ENCODE assay signal across 8 mouse cellular contexts in genomic region chr13:91430867-91431266, GRCm38 (mm10). TPM values are rescaled to one million over a fixed set of nuclear protein-coding genes. Genes with fewer than 3 reads are reported as not detected.
DNase-seq lines count a peak whose midpoint lies in the region; ATAC-seq and TF ChIP-seq lines count a peak whose summit lies in the region.

No protein-coding gene starts in this region.

- no peaks in the 10 kb centered on the region for H3K27me3 ChIP-seq in lung, postnatal 0 days (replicated peaks; ENCODE audit: insufficient read depth, low read length)
- no peaks in the 10 kb centered on the region for H3K27me3 ChIP-seq in intestine, postnatal 0 days (replicated peaks; ENCODE audit: control insufficient read depth, insufficient read depth, low read length)
- no peaks in the 10 kb centered on the region; the same call in 1 of the 2 replicates for H3K27me3 ChIP-seq in small intestine, adult 2 months (ENCODE audit: control insufficient read depth, insufficient read depth, low read length)

- H3K9ac ChIP-seq in lung, postnatal 0 days (replicated peaks; ENCODE audit: low read depth) = no peak overlapping the region
- H3K9ac ChIP-seq in intestine, postnatal 0 days (ENCODE audit: low read depth, low read length) = no peak overlapping the region

- 50% methylated on average over 5 of the region's 5 CpGs for WGBS in lung, postnatal 0 days
- 53% methylated on average over 5 of the region's 5 CpGs for WGBS in intestine, postnatal 0 days
- WGBS in small intestine, adult 2 months = 15% methylated on average over 5 of the region's 5 CpGs

- no peak for TF ChIP-seq CTCF in gastrocnemius, adult 2 months (IDR thresholded peaks at IDR 0.05)
- no peak for TF ChIP-seq CTCF in lung, postnatal 0 days (IDR thresholded peaks at IDR 0.05)
- TF ChIP-seq CTCF in intestine, postnatal 0 days (IDR thresholded peaks at IDR 0.05; ENCODE audit: low read depth) = no peak
- TF ChIP-seq CTCF in small intestine, adult 2 months (IDR thresholded peaks at IDR 0.05; ENCODE audit: extremely low read depth, insufficient read length, insufficient replicate concordance, low read depth, low read length) = no peak

- intact Hi-C loops in gastrocnemius, adult 2 months (cut with DNase I) = no loop called here

- no peak for ATAC-seq in lung, postnatal 0 days
- no peak for ATAC-seq in intestine, postnatal 0 days

- peak overlapping the region; percentile 36 for H3K4me2 ChIP-seq in lung, postnatal 0 days (replicated peaks; ENCODE audit: low read depth, low read length)
- H3K4me2 ChIP-seq in intestine, postnatal 0 days (replicated peaks; ENCODE audit: low read depth) = peak overlapping the region; percentile 33; the same call in 1 of the 2 replicates

- H3K4me3 ChIP-seq in gastrocnemius, adult 2 months = peak overlapping the region; percentile 55
- H3K4me3 ChIP-seq in lung, postnatal 0 days (ENCODE audit: low read depth, low read length) = no peak overlapping the region
- no peak overlapping the region for H3K4me3 ChIP-seq in intestine, postnatal 0 days (ENCODE audit: low read depth, low read length)
- H3K4me3 ChIP-seq in small intestine, adult 2 months (ENCODE audit: low read depth, low read length) = peak overlapping the region; percentile 30

- no peaks in the 10 kb centered on the region for H3K36me3 ChIP-seq in lung, postnatal 0 days (ENCODE audit: insufficient read depth, low read length)
- H3K36me3 ChIP-seq in intestine, postnatal 0 days (ENCODE audit: control insufficient read depth, insufficient read depth) = no peaks in the 10 kb centered on the region
- H3K36me3 ChIP-seq in small intestine, adult 2 months (ENCODE audit: control insufficient read depth, insufficient read depth, low read length) = no peaks in the 10 kb centered on the region

- H3K4me1 ChIP-seq in lung, postnatal 0 days (ENCODE audit: insufficient read depth, low read depth, low read length) = no peaks in the 10 kb centered on the region
- H3K4me1 ChIP-seq in intestine, postnatal 0 days (replicated peaks; ENCODE audit: control insufficient read depth, insufficient read depth, low read length) = no peaks in the 10 kb centered on the region
- 0 out of 2 replicates have a peak, but pooled peaks cover 1% of the 10 kb centered on the region for H3K4me1 ChIP-seq in small intestine, adult 2 months (ENCODE audit: control insufficient read depth, insufficient read depth, insufficient read length, low read length)

- TF ChIP-seq POLR2A in small intestine, adult 2 months (IDR thresholded peaks at IDR 0.05; ENCODE audit: low read depth, low read length) = no peak

- peak overlapping the region; percentile 69 for H3K27ac ChIP-seq in gastrocnemius, adult 2 months
- H3K27ac ChIP-seq in lung, postnatal 0 days (ENCODE audit: low read length) = no peak overlapping the region
- H3K27ac ChIP-seq in intestine, postnatal 0 days (ENCODE audit: low read depth, low read length) = no peak overlapping the region
- H3K27ac ChIP-seq in small intestine, adult 2 months (ENCODE audit: insufficient read depth, low read depth, low read length) = no peak overlapping the region

- DNase-seq in gastrocnemius, adult 2 months = no peak
- DNase-seq in gastrocnemius, adult 8-10 months (ENCODE audit: low spot score in 2 of 2) = no peak
- no peak for DNase-seq in lung, postnatal 0 days (ENCODE audit: low spot score)
- DNase-seq in lung, postnatal 10 days = no peak
- DNase-seq in right cerebral cortex, postnatal 36 days (ENCODE audit: low spot score in 2 of 2) = no peak
- DNase-seq in gastrocnemius, postnatal 25 days = no peak

- no peak for TF ChIP-seq EP300 in lung, postnatal 0 days (IDR thresholded peaks at IDR 0.05)

- no peaks in the 10 kb centered on the region for H3K9me3 ChIP-seq in lung, postnatal 0 days (ENCODE audit: low read length)
- H3K9me3 ChIP-seq in intestine, postnatal 0 days (ENCODE audit: control insufficient read depth) = no peaks in the 10 kb centered on the region

RNA-seq across cellular contexts. Expression of gene Ssbp2, which starts 29.2 kb away (rescaled TPM):
- 10 to 100 TPM; 18.6 to 26.4 TPM for total RNA-seq in gastrocnemius, adult 2 months (2021)
- total RNA-seq in gastrocnemius, adult 8-10 months (2022) = 10 to 100 TPM; 15.5 to 21.7 (median 17.8) TPM
- polyA plus RNA-seq in lung, postnatal 0 days (2015; fragmentation: Nextera tagmentation; extraction: Ambion mirVana) = 63.1 and 67.6 TPM in 2 replicates
- 30.1 and 31.8 TPM in 2 replicates for polyA plus RNA-seq in intestine, postnatal 0 days (2015; fragmentation: Nextera tagmentation; extraction: Ambion mirVana)
- polyA plus RNA-seq in small intestine, adult 2 months (2012; rRNA removed) = 3.4 and 4.2 TPM in 2 replicates
- total RNA-seq in gastrocnemius, postnatal 25 days (2021) = 10 to 100 TPM; 13.7 to 20.0 TPM

Comparison
In these comparisons a context has a peak if more than half of its experiments do, and no peak if none do; other contexts are left out.
1. H3K4me3 ChIP-seq: peak in gastrocnemius, adult 2 months (single experiment) and small intestine, adult 2 months (single experiment); none in lung, postnatal 0 days (single experiment) and intestine, postnatal 0 days (single experiment).